Comparison of ENCODE assay signal across 20 mouse cellular contexts in genomic region chr17:11949551-11950197, GRCm38 (mm10).
A peak's percentile ranks its signal among the peaks of the same experiment; 100 is the strongest.
DNase-seq lines count a peak whose midpoint lies in the region; ATAC-seq and TF ChIP-seq lines count a peak whose summit lies in the region.
"Had no signal": no experiment of that assay in that cellular context is flagged by ENCODE, and none has a peak within 500 bp of the region (broad histone marks: within the 10 kb centered on the region; RNA-seq: fewer than 3 reads in every experiment).

No protein-coding gene starts in this region.

- no peak for TF ChIP-seq EP300 in liver, postnatal 0 days (IDR thresholded peaks at IDR 0.05; ENCODE audit: low read depth)

- DNase-seq in frontal cortex, postnatal 36 days (ENCODE audit: low spot score in 2 of 2): peak; percentile 37 to 45
- no peak for DNase-seq in frontal cortex, postnatal 25 days (ENCODE audit: low spot score in 2 of 2)
- DNase-seq in layer of hippocampus, adult 18-20 months (ENCODE audit: low spot score in 2 of 2): peak; percentile 60 to 70
- no peak for DNase-seq in layer of hippocampus, postnatal 25 days (ENCODE audit: extremely low spot score in 1 of 2, low spot score in 1 of 2)
- peak; percentile 22 for DNase-seq in R1 (ENCODE audit: low read depth, low spot score)
- DNase-seq in left cerebral cortex, postnatal 14 days (ENCODE audit: low spot score in 2 of 2): peak; percentile 52 to 62
- DNase-seq in cerebellum, postnatal 36 days: no peak
- no peak for DNase-seq in liver, postnatal 0 days
- DNase-seq: B cell, adult 2 months; cerebellum, adult 18-20 months; embryo, embryonic 11 days; gastrocnemius, postnatal 10 days; kidney, postnatal 36 days; lung, embryonic 14.5 days; thymus, postnatal 36 days had no signal

- H3K27ac ChIP-seq in liver, postnatal 0 days (ENCODE audit: low read depth): no peak overlapping the region
- H3K27ac ChIP-seq: heart, embryonic 13.5 days; hindbrain, embryonic 15.5 days; neural tube, embryonic 12.5 days had no signal

- ATAC-seq in liver, postnatal 0 days: no peak

- no peak overlapping the region for H3K4me2 ChIP-seq in liver, postnatal 0 days (ENCODE audit: low read depth, low read length)
- H3K4me2 ChIP-seq: heart, embryonic 13.5 days; hindbrain, embryonic 15.5 days; lung, embryonic 14.5 days; neural tube, embryonic 12.5 days had no signal

- no peaks in the 10 kb centered on the region for H3K9me3 ChIP-seq in liver, postnatal 0 days (ENCODE audit: low read length)
- H3K9me3 ChIP-seq: G1E; heart, embryonic 13.5 days; hindbrain, embryonic 15.5 days; neural tube, embryonic 12.5 days had no signal

- H3K4me1 ChIP-seq in liver, postnatal 0 days (ENCODE audit: insufficient read depth): no peaks in the 10 kb centered on the region

- intact Hi-C loops in left cerebral cortex, postnatal 14 days (cut with DNase I): no loop called here

- H3K27me3 ChIP-seq in liver, postnatal 0 days (ENCODE audit: insufficient read depth, low read length): no peaks in the 10 kb centered on the region
- H3K27me3 ChIP-seq: hindbrain, embryonic 15.5 days; neural tube, embryonic 12.5 days had no signal

- H3K36me3 ChIP-seq in liver, postnatal 0 days (replicated peaks; ENCODE audit: insufficient read depth, low read length): no peaks in the 10 kb centered on the region
- H3K36me3 ChIP-seq: G1E; heart, embryonic 13.5 days; hindbrain, embryonic 15.5 days; neural tube, embryonic 12.5 days had no signal

- TF ChIP-seq CTCF in liver, postnatal 0 days (IDR thresholded peaks at IDR 0.05; ENCODE audit: low read depth): no peak

- no peak overlapping the region for H3K9ac ChIP-seq in liver, postnatal 0 days (replicated peaks)
- H3K9ac ChIP-seq: heart, embryonic 13.5 days; hindbrain, embryonic 15.5 days; lung, embryonic 14.5 days; neural tube, embryonic 12.5 days had no signal

- WGBS in liver, postnatal 0 days (ENCODE audit: insufficient replicate concordance): 58% methylated on average over 10 of the region's 10 CpGs

- no peak overlapping the region for H3K4me3 ChIP-seq in liver, postnatal 0 days (ENCODE audit: low read depth, low read length)
- H3K4me3 ChIP-seq: erythroblast, embryonic 14.5 days; heart, embryonic 13.5 days; hindbrain, embryonic 15.5 days; neural tube, embryonic 12.5 days had no signal

Comparison
In these comparisons a context has a peak if more than half of its experiments do, and no peak if none do; other contexts are left out.
1. DNase-seq: peak in frontal cortex, postnatal 36 days (2 of 2), layer of hippocampus, adult 18-20 months (2 of 2), R1 (single experiment) and left cerebral cortex, postnatal 14 days (2 of 2); none in frontal cortex, postnatal 25 days (0 of 2), layer of hippocampus, postnatal 25 days (0 of 2), cerebellum, postnatal 36 days (0 of 2) and liver, postnatal 0 days (single experiment).